Mouse (Mus musculus): ENCODE results near the gene Kcnj1. TPM values are rescaled to one million over a fixed set of nuclear protein-coding genes. Genes with fewer than 3 reads are reported as not detected.

The Kcnj1 gene
- polyA plus RNA-seq, 1 experiment from 2014 or later: not detected

DNA sequence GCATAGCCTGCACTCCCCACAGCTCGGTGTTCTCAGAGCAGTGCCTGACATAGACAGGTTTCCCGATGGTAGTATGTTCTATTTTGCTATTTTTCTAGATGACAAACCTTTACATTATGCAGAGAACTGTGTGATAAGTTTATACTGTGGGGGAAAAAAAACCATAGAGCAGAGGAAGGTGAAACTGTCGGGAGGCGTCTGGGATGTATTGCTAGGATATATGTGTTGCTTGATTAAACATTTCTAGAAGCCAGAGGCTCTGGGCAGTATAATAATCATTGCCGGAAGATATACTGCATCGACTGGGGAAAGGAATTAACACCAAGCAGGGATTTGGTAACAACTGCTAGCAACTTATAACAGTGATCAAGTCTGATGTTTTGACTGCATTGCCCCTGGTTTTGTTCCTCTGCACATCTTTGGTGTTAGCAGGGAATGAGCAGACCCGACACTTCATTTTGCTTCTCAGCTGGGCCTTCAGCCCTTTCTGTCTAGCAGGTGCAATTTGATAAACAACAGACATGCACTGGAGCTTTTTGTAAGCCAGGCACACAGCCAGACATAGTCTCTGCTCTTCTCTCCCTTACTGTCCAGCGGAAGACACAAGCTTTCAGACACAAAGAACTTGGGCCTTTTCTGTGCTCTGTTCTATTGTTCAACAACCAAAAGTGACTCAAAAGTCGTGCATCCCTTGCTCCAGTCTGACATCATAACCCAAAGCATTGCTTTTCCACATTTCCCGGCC, 40.7 kb downstream of the Kcnj1 start:
- Histone ChIP-seq H3K27me3 (replicated peaks; ENCODE audit: control insufficient read depth, insufficient read depth, low read length) (peaks cover 7% of the 10 kb centered on the region; the same call in 1 of the 2 replicates), H3K9ac (ENCODE audit: low read depth, low read length) (no peak overlapping the region), H3K27ac (ENCODE audit: low read depth, low read length) (no peak overlapping the region), H3K36me3 (ENCODE audit: control insufficient read depth, insufficient read depth) (no peaks in the 10 kb centered on the region), H3K9me3 (ENCODE audit: control insufficient read depth) (no peaks in the 10 kb centered on the region), H3K4me1 (replicated peaks; ENCODE audit: control insufficient read depth, insufficient read depth, low read length) (no peaks in the 10 kb centered on the region), H3K4me3 (ENCODE audit: low read depth, low read length) (no peak overlapping the region), H3K4me2 (replicated peaks; ENCODE audit: low read depth) (no peak overlapping the region)
- 48% methylated on average over 10 of the region's 10 CpGs for WGBS
- no peak for ATAC-seq
- no peak for TF ChIP-seq CTCF (IDR thresholded peaks at IDR 0.05; ENCODE audit: low read depth)

DNA sequence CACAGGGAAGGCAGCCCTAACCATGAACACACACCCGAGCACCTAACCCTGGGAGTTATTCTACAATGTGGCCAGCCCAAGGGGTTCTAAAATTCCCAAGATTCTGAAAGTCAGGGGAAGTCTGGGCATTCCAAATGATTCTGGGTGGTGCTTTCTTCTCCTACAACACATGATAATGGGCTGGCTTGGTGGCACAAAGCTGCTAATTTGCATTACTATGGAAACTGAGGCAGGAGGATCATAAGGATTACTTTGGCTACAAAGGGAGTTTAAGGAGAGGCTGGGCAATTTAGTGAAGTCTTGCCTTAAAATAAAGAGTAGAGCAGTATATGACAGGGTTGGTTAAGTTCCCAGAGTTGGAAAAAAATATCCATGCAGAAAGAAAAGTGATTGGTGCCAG, 42.7 kb downstream of the Kcnj1 start:
- Histone ChIP-seq H3K9ac (ENCODE audit: low read depth, low read length) (no peak overlapping the region), H3K9me3 (ENCODE audit: control insufficient read depth) (no peaks in the 10 kb centered on the region), H3K27me3 (replicated peaks; ENCODE audit: control insufficient read depth, insufficient read depth, low read length) (no peaks in the 10 kb centered on the region), H3K4me1 (replicated peaks; ENCODE audit: control insufficient read depth, insufficient read depth, low read length) (no peaks in the 10 kb centered on the region), H3K27ac (ENCODE audit: low read depth, low read length) (no peak overlapping the region), H3K4me3 (ENCODE audit: low read depth, low read length) (no peak overlapping the region), H3K4me2 (replicated peaks; ENCODE audit: low read depth) (no peak overlapping the region), H3K36me3 (ENCODE audit: control insufficient read depth, insufficient read depth) (no peaks in the 10 kb centered on the region)
- no peak for TF ChIP-seq CTCF (IDR thresholded peaks at IDR 0.05; ENCODE audit: low read depth)
- 75% methylated on average over 1 of the region's 1 CpGs for WGBS
- no peak for ATAC-seq

DNA sequence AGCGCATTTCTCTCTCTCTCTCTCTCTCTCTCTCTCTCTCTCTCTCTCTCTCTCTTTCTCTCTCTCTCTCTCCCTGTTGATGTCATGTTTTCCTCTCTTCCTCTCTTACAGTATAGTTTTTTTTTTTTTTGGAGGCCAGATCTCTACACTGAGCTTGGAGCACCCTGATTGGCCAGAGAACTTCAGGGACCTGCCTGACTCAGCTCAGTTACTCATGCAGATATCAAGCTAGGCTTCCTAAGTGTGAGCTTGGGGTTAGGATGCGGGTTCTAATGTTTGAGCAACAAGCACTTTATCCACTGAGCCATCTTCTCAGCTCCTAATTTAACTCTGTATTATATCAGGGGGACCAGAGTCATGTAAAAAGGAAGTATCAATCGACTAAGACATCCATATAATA, 43.7 kb downstream of the Kcnj1 start:
- TF ChIP-seq CTCF (IDR thresholded peaks at IDR 0.05; ENCODE audit: low read depth): no peak
- H3K4me2 ChIP-seq (replicated peaks; ENCODE audit: low read depth): no peak overlapping the region
- H3K4me3 ChIP-seq (ENCODE audit: low read depth, low read length): no peak overlapping the region
- no peaks in the 10 kb centered on the region for H3K9me3 ChIP-seq (ENCODE audit: control insufficient read depth)
- H3K9ac ChIP-seq (ENCODE audit: low read depth, low read length): no peak overlapping the region
- no peak for ATAC-seq
- no peak overlapping the region for H3K27ac ChIP-seq (ENCODE audit: low read depth, low read length)
- 89% methylated on average over 3 of the region's 3 CpGs for WGBS
- H3K36me3 ChIP-seq (ENCODE audit: control insufficient read depth, insufficient read depth): no peaks in the 10 kb centered on the region
- H3K27me3 ChIP-seq (replicated peaks; ENCODE audit: control insufficient read depth, insufficient read depth, low read length): no peaks in the 10 kb centered on the region
- H3K4me1 ChIP-seq (replicated peaks; ENCODE audit: control insufficient read depth, insufficient read depth, low read length): no peaks in the 10 kb centered on the region

DNA sequence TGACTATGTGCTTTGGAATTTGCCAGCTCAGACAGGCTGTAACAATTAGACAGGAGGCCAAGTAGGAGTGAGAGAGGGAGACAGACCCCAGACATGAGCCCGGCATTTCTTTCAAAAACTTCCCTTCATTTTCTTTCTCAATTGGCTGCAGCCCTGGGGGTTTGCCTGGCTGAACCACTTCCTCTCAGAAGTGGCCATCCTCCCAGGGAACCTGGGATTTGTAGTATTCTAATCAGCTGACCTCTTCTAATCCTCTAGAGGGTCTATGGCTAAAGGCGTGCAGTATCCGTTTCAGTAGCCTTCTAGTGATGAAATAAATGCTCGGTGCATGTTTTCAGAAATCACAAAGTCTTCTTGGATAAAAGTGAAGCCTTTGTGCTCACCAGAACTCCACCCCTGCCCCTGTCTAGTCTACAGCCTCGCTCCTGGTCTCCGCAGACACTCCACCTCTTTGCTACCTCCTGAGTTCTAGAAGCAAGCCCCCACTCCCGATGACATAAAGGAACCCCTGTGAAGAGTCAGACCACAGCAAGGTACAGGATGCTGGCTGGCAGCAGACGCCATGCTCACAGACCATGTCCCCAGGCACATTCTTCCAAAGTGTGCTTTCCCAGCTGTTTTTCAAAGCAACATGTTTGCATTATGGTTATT, 45.3 kb downstream of the Kcnj1 start:
- H3K27me3 ChIP-seq (replicated peaks; ENCODE audit: control insufficient read depth, insufficient read depth, low read length): no peaks in the 10 kb centered on the region
- no peak overlapping the region for H3K4me2 ChIP-seq (replicated peaks; ENCODE audit: low read depth)
- ATAC-seq: no peak
- no peaks in the 10 kb centered on the region for H3K4me1 ChIP-seq (replicated peaks; ENCODE audit: control insufficient read depth, insufficient read depth, low read length)
- no peak overlapping the region for H3K4me3 ChIP-seq (ENCODE audit: low read depth, low read length)
- no peak overlapping the region for H3K27ac ChIP-seq (ENCODE audit: low read depth, low read length)
- no peaks in the 10 kb centered on the region for H3K9me3 ChIP-seq (ENCODE audit: control insufficient read depth)
- 62% methylated on average over 8 of the region's 8 CpGs for WGBS
- no peak overlapping the region for H3K9ac ChIP-seq (ENCODE audit: low read depth, low read length)
- H3K36me3 ChIP-seq (ENCODE audit: control insufficient read depth, insufficient read depth): no peaks in the 10 kb centered on the region
- TF ChIP-seq CTCF (IDR thresholded peaks at IDR 0.05; ENCODE audit: low read depth): no peak

DNA sequence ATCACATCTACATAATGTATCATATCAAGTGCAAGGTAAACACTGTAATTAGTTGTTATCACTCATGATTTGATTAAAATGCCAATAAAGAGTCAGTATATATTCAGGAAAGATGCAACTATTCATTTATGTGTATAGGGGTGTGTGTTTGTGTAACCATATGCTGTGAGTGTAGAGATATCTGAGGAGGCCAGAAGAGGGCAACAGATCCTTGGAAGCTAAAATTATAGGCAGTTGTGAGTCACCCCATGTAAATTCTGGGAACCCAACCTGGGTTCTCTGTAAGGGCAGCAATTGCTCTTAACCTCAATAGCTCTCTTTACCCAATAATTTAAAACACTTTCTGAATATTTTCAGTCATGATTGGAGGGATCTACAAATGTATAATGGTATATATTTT, 48.4 kb downstream of the Kcnj1 start:
- no peak overlapping the region for H3K4me3 ChIP-seq (ENCODE audit: low read depth, low read length)
- H3K9ac ChIP-seq (ENCODE audit: low read depth, low read length): no peak overlapping the region
- H3K4me2 ChIP-seq (replicated peaks; ENCODE audit: low read depth): no peak overlapping the region
- no peak overlapping the region for H3K27ac ChIP-seq (ENCODE audit: low read depth, low read length)
- H3K27me3 ChIP-seq (replicated peaks; ENCODE audit: control insufficient read depth, insufficient read depth, low read length): no peaks in the 10 kb centered on the region
- H3K9me3 ChIP-seq (ENCODE audit: control insufficient read depth): no peaks in the 10 kb centered on the region
- H3K36me3 ChIP-seq (ENCODE audit: control insufficient read depth, insufficient read depth): no peaks in the 10 kb centered on the region
- H3K4me1 ChIP-seq (replicated peaks; ENCODE audit: control insufficient read depth, insufficient read depth, low read length): no peaks in the 10 kb centered on the region
- ATAC-seq: no peak
- TF ChIP-seq CTCF (IDR thresholded peaks at IDR 0.05; ENCODE audit: low read depth): no peak

DNA sequence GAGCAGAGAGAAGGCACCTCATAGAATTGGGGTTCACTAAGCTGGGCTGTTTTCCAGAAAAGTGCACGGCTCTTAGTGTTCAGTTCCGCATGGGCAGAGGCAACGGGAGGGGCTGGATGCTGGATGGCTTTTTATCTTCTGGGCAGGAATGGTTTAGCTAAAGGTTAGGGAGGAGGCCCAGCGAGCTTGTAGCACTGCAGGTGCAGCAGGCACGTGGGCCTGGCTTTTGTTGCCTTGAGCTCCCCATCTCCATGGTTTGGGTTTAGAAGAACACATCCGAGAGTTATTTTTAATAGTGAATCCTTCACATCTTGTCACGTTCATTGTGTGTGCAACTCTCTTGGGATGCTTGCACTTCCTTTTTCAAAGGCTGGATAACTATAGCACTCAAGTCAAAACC, 53.0 kb downstream of the Kcnj1 start:
- Histone ChIP-seq H3K4me3 (ENCODE audit: low read depth, low read length) (no peak overlapping the region), H3K36me3 (ENCODE audit: control insufficient read depth, insufficient read depth) (no peaks in the 10 kb centered on the region), H3K9ac (ENCODE audit: low read depth, low read length) (no peak overlapping the region), H3K4me2 (replicated peaks; ENCODE audit: low read depth) (no peak overlapping the region), H3K4me1 (replicated peaks; ENCODE audit: control insufficient read depth, insufficient read depth, low read length) (no peaks in the 10 kb centered on the region), H3K9me3 (ENCODE audit: control insufficient read depth) (no peaks in the 10 kb centered on the region), H3K27ac (ENCODE audit: low read depth, low read length) (no peak overlapping the region), H3K27me3 (replicated peaks; ENCODE audit: control insufficient read depth, insufficient read depth, low read length) (no peaks in the 10 kb centered on the region)
- 73% methylated on average over 7 of the region's 7 CpGs for WGBS
- no peak for ATAC-seq
- no peak for TF ChIP-seq CTCF (IDR thresholded peaks at IDR 0.05; ENCODE audit: low read depth)

Data from intestine, postnatal 0 days (tissue).